Mouse (Mus musculus): Measurements from ENCODE around the gene Masp2. TPM values are rescaled to one million over a fixed set of nuclear protein-coding genes. Genes with fewer than 3 reads are reported as not detected.
A peak's percentile ranks its signal among the peaks of the same experiment; 100 is the strongest.

The Masp2 gene
- polyA plus RNA-seq, 1 experiment from 2014 or later, result 0.10 TPM

- no peaks in the 10 kb centered on the region for H3K9me3 ChIP-seq
- WGBS, result 32% methylated on average over 3 of the region's 3 CpGs
- ATAC-seq (ENCODE audit: insufficient number of reproducible peaks, insufficient read depth, low FRiP score, low TSS enrichment, low read depth), result no peak
- no peak overlapping the region for H3K4me2 ChIP-seq
- H3K36me3 ChIP-seq, result no peaks in the 10 kb centered on the region
- no peak overlapping the region for H3K9ac ChIP-seq (replicated peaks)
- H3K4me1 ChIP-seq (replicated peaks), result peaks cover 24% of the 10 kb centered on the region
- peaks cover 36% of the 10 kb centered on the region for H3K27me3 ChIP-seq
- H3K4me3 ChIP-seq (replicated peaks), result no peak overlapping the region
- H3K27ac ChIP-seq, result no peak overlapping the region
Measured at GRCm38 (mm10) chr4:148660174-148660573, 57.8 kb downstream of the Masp2 start.

- 28% methylated on average over 21 of the region's 21 CpGs for WGBS
- H3K9ac ChIP-seq (replicated peaks), result no peak overlapping the region
- ATAC-seq (ENCODE audit: insufficient number of reproducible peaks, insufficient read depth, low FRiP score, low TSS enrichment, low read depth), result no peak
- no peaks in the 10 kb centered on the region for H3K36me3 ChIP-seq
- H3K9me3 ChIP-seq, result no peaks in the 10 kb centered on the region
- H3K4me2 ChIP-seq, result peak overlapping the region; percentile 41
- peaks cover 16% of the 10 kb centered on the region for H3K4me1 ChIP-seq (replicated peaks)
- peaks cover 31% of the 10 kb centered on the region for H3K27me3 ChIP-seq
- peak overlapping the region; percentile 11; the same call in 1 of the 2 replicates for H3K4me3 ChIP-seq (replicated peaks)
- H3K27ac ChIP-seq, result no peak overlapping the region
Measured at GRCm38 (mm10) chr4:148662168-148662965, 60.0 kb downstream of the Masp2 start.

- Histone ChIP-seq H3K27me3 (peaks cover 25% of the 10 kb centered on the region), H3K9ac (replicated peaks) (no peak overlapping the region), H3K27ac (no peak overlapping the region), H3K36me3 (no peaks in the 10 kb centered on the region), H3K4me1 (replicated peaks) (peaks cover 16% of the 10 kb centered on the region), H3K4me2 (no peak overlapping the region), H3K9me3 (no peaks in the 10 kb centered on the region), H3K4me3 (replicated peaks) (no peak overlapping the region)
- no peak for ATAC-seq (ENCODE audit: insufficient number of reproducible peaks, insufficient read depth, low FRiP score, low TSS enrichment, low read depth)
- 71% methylated on average over 7 of the region's 7 CpGs for WGBS
Measured at GRCm38 (mm10) chr4:148663326-148663725, 61.0 kb downstream of the Masp2 start.

- 36% methylated on average over 6 of the region's 6 CpGs for WGBS
- Histone ChIP-seq H3K9me3 (no peaks in the 10 kb centered on the region), H3K4me1 (replicated peaks) (peaks cover 16% of the 10 kb centered on the region), H3K27ac (no peak overlapping the region), H3K4me2 (no peak overlapping the region), H3K4me3 (replicated peaks) (no peak overlapping the region), H3K36me3 (no peaks in the 10 kb centered on the region), H3K9ac (replicated peaks) (no peak overlapping the region), H3K27me3 (peaks cover 32% of the 10 kb centered on the region)
- ATAC-seq (ENCODE audit: insufficient number of reproducible peaks, insufficient read depth, low FRiP score, low TSS enrichment, low read depth), result no peak
Measured at GRCm38 (mm10) chr4:148664021-148664420, 61.7 kb downstream of the Masp2 start.

Other genes with a start within 250 kb of the Masp2 start
- 21.1 and 21.8 TPM in 2 replicates for gene Ubiad1, start 157.8 kb upstream of the Masp2 start, polyA plus RNA-seq (2016; fragmentation: Nextera tagmentation; extraction: Ambion mirVana)
- gene Mtor, start 153.9 kb upstream of the Masp2 start, polyA plus RNA-seq (2016; fragmentation: Nextera tagmentation; extraction: Ambion mirVana), result 19.3 and 19.7 TPM in 2 replicates
- 0.89 and 1.1 TPM in 2 replicates for gene Angptl7, start 102.1 kb upstream of the Masp2 start, polyA plus RNA-seq (2016; fragmentation: Nextera tagmentation; extraction: Ambion mirVana)
- 110 and 113 TPM in 2 replicates for gene Exosc10, start 44.1 kb upstream of the Masp2 start, polyA plus RNA-seq (2016; fragmentation: Nextera tagmentation; extraction: Ambion mirVana)
- gene Srm, start 11.1 kb upstream of the Masp2 start, polyA plus RNA-seq (2016; fragmentation: Nextera tagmentation; extraction: Ambion mirVana), result 190 and 198 TPM in 2 replicates
- gene Tardbp, start 24.5 kb downstream of the Masp2 start, polyA plus RNA-seq (2016; fragmentation: Nextera tagmentation; extraction: Ambion mirVana), result 398 and 416 TPM in 2 replicates
- gene Gm572, start 40.8 kb downstream of the Masp2 start, polyA plus RNA-seq (2016; fragmentation: Nextera tagmentation; extraction: Ambion mirVana), result not detected in 2 replicates
- 3.9 and 4.7 TPM in 2 replicates for gene Casz1, start 201.9 kb downstream of the Masp2 start, polyA plus RNA-seq (2016; fragmentation: Nextera tagmentation; extraction: Ambion mirVana)